Mouse (Mus musculus) intestine, embryonic 16.5 days (tissue): ENCODE measurements around the gene Arfip2. TPM values are rescaled to one million over a fixed set of nuclear protein-coding genes. Genes with fewer than 3 reads are reported as not detected.

Experiments
- ATAC-seq: fragments of 200-750 bp; cut with Nextera tagmentation; 2 replicates; pipeline ENCODE4 v1.8.0; 2017; ENCODE audit warnings: moderate TSS enrichment, moderate library complexity
- H3K27ac ChIP-seq: fragments of 300-500 bp; sonication (generic); 2 replicates; pipeline ENCODE4 v1.5.1; 2014; ENCODE audit warnings: mild to moderate bottlenecking, low read length
- H3K27me3 ChIP-seq: fragments of 300-500 bp; sonication (generic); replicated peaks from 2 replicates; pipeline ENCODE4 v1.6.1; 2014; ENCODE audit warnings: low read length, control low read depth, mixed read lengths; ENCODE audit not compliant: control insufficient read depth, insufficient read depth
- H3K36me3 ChIP-seq: fragments of 300-500 bp; sonication (generic); 2 replicates; pipeline ENCODE4 v1.6.1; 2014; ENCODE audit warnings: low read length, control low read depth; ENCODE audit not compliant: control insufficient read depth, insufficient read depth
- H3K4me1 ChIP-seq: fragments of 300-500 bp; sonication (generic); 2 replicates; pipeline ENCODE4 v1.6.1; 2014; ENCODE audit warnings: low read length, control low read depth, mixed read lengths; ENCODE audit not compliant: control insufficient read depth, insufficient read depth
- H3K4me2 ChIP-seq: fragments of 300-500 bp; sonication (generic); 2 replicates; pipeline ENCODE4 v1.6.1; 2014; ENCODE audit warnings: low read depth, low read length, control low read depth
- H3K4me3 ChIP-seq: fragments of 300-500 bp; sonication (generic); 2 replicates; pipeline ENCODE4 v1.5.1; 2014; ENCODE audit warnings: mild to moderate bottlenecking, low read length
- H3K9ac ChIP-seq: fragments of 300-500 bp; sonication (generic); 2 replicates; pipeline ENCODE4 v1.6.1; 2014; ENCODE audit warnings: low read depth, low read length
- H3K9me3 ChIP-seq: fragments of 300-500 bp; sonication (generic); 2 replicates; pipeline ENCODE4 v1.6.1; 2016; ENCODE audit warnings: low read length, control low read depth; ENCODE audit not compliant: control insufficient read depth
- whole genome bisulfite sequencing: fragments of 180-500 bp; shearing (Covaris S2); extraction: QIAGEN DNeasy Blood & Tissue Kit; methylation state at CpG from one replicate; pipeline ENCODE4 v1.1.7; 2014; 5-methylcytosine and 5-hydroxymethylcytosine counted together
- polyA plus RNA-seq: library from polyadenylated mRNA; unstranded; fragments of >200 nt; fragmentation: Nextera tagmentation; extraction: Ambion mirVana; gene quantifications from 2 replicates; pipeline ENCODE4 v1.2.1, GENCODE M21; 2015

Gene Arfip2
- 69.9 and 74.7 TPM in 2 replicates for polyA plus RNA-seq

DNA sequence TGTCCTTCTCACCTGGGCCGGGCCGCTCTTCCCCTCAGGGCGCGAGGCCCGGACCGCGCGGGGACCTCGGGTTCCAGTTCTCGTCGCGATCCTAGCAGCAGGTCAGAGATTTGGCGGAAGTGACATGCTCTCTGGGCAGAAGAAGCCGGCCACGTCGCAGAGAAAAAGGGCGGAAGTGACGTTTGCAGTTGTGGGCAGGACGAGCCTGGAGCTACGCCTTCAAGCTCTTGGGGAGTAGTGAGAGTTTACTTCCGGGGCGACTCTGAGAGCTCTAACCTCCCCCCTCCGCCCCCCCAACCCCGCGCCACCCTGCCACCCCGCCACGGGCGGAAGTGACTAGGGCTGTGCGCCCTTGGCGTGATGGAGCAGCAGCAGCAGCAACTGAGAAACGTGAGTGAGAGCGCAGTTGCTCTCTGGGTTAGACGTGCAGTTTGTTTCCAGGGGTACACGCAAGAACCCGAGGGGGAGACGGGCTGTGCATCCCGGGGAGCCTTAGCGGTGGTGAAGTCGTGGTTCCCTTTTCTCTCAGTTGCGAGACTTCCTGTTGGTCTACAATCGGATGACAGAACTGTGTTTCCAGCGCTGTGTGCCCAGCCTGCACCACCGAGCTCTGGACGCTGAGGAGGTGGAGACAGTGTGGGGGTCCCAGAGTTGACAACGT, at the start of gene Arfip2, which contains the start of gene Gm45799:
Gene Arfip2 (minus strand): TSS at position 184 of the 661 bp plus-strand sequence.
Gene Gm45799 (plus strand): TSS at position 320 of the 661 bp plus-strand sequence.
- H3K9me3 ChIP-seq: no peaks in the 10 kb centered on the region
- peak within 1 kb of the TSS; percentile 88 for H3K9ac ChIP-seq
- peak within 1 kb of the TSS; percentile 93 for H3K4me2 ChIP-seq
- peak; percentile 97 for ATAC-seq
- H3K4me3 ChIP-seq: peak within 1 kb of the TSS; percentile 79
- peak within 1 kb of the TSS; percentile 84 for H3K27ac ChIP-seq
- H3K36me3 ChIP-seq: peaks cover 10% of the 10 kb centered on the region; the same call in 1 of the 2 replicates
- peaks cover 20% of the 10 kb centered on the region for H3K4me1 ChIP-seq
- H3K27me3 ChIP-seq: no peaks in the 10 kb centered on the region
- WGBS: under 1% methylated on average over 44 of the region's 45 CpGs

- Histone ChIP-seq H3K9me3 (no peaks in the 10 kb centered on the region), H3K27ac (no peak overlapping the region), H3K4me1 (no peaks in the 10 kb centered on the region), H3K36me3 (no peaks in the 10 kb centered on the region), H3K9ac (no peak overlapping the region), H3K4me2 (0 out of 2 replicates have a peak overlapping the region, but pooled peaks have one; percentile 19), H3K27me3 (no peaks in the 10 kb centered on the region), H3K4me3 (no peak overlapping the region)
- 18% methylated on average over 13 of the region's 13 CpGs for WGBS
- peak; percentile 80 for ATAC-seq
These were observed 45.5 kb upstream of the Arfip2 start for GRCm38 (mm10) chr7:105685541-105686197.

GRCm38 (mm10) chr7:105650639-105651435, 10.6 kb upstream of the Arfip2 start, which contains the start of gene Dnhd1:
Dnhd1 (plus strand) TSS chr7:105650827.
- H3K36me3 ChIP-seq: no peaks in the 10 kb centered on the region
- H3K9ac ChIP-seq: peak within 1 kb of the TSS; percentile 63
- peak within 1 kb of the TSS; percentile 53 for H3K27ac ChIP-seq
- no peaks in the 10 kb centered on the region for H3K27me3 ChIP-seq
- ATAC-seq: peak; percentile 100
- H3K4me3 ChIP-seq: peak within 1 kb of the TSS; percentile 52
- WGBS: 1% methylated on average over 17 of the region's 17 CpGs
- H3K4me2 ChIP-seq: peak within 1 kb of the TSS; percentile 90
- H3K9me3 ChIP-seq: no peaks in the 10 kb centered on the region
- peaks cover 3% of the 10 kb centered on the region; the same call in 1 of the 2 replicates for H3K4me1 ChIP-seq

DNA sequence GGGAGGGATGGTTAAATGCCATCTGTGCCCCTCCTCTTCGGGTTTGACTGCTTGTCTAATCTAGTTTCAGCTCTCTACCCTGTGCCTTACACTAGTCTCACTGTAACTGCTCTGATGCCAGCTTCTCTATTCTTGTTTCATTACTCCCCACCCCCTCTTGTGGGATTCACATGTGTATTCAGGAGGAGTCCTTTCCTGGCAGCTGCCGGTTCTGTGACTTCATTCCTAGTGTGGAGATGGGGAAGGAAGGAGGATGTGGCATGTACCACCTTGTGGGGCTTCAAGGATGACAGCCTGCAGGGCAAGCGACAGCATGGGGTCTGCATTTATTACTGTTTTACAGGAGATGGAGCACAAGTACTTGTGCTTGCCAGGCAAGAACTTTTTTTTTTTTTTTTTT, 1.7 kb upstream of the Arfip2 start:
- Histone ChIP-seq H3K27me3 (no peaks in the 10 kb centered on the region), H3K4me1 (peaks cover 20% of the 10 kb centered on the region), H3K9ac (no peak overlapping the region), H3K36me3 (peaks cover 10% of the 10 kb centered on the region; the same call in 1 of the 2 replicates), H3K4me3 (no peak overlapping the region), H3K9me3 (no peaks in the 10 kb centered on the region), H3K27ac (peak overlapping the region; percentile 47; the same call in 1 of the 2 replicates), H3K4me2 (0 out of 2 replicates have a peak overlapping the region, but pooled peaks have one; percentile 2)
- WGBS: 67% methylated on average over 3 of the region's 3 CpGs
- ATAC-seq: no peak

- no peak; the same call in 1 of the 2 replicates for ATAC-seq
- no peaks in the 10 kb centered on the region for H3K9me3 ChIP-seq
- under 1% methylated on average over 18 of the region's 18 CpGs for WGBS
These were observed 659 bp upstream of the Arfip2 start for GRCm38 (mm10) chr7:105640894-105641255.

DNA sequence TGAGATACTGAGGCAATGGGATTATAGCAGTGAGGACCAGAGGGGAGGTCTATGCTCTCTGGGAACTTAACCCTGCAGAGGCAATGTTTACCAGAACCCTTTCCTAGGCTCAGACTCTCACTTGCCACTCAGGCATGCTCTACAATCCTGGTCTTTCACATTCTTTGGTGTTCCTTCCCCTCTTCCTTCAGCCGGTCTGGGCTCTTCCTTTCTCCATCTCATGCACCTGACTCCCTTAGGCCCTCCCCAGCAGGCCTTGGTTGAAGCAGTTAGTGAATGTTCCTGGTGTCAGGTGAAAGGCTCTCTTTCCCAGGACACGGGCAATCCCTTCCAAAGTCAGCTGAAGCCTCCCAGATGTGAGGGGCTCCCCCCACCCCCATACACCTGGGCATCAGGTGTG, 460 bp downstream of the Arfip2 start, which contains the start of gene Timm10b:
Gene Timm10b (plus strand): TSS at position 301 of the 400 bp plus-strand sequence.
- peak within 1 kb of the TSS; percentile 84 for H3K27ac ChIP-seq
- H3K9me3 ChIP-seq: no peaks in the 10 kb centered on the region
- peak within 1 kb of the TSS; percentile 79 for H3K4me3 ChIP-seq
- peaks cover 10% of the 10 kb centered on the region; the same call in 1 of the 2 replicates for H3K36me3 ChIP-seq
- ATAC-seq: peak; percentile 27
- H3K9ac ChIP-seq: peak within 1 kb of the TSS; percentile 88
- peak within 1 kb of the TSS; percentile 93 for H3K4me2 ChIP-seq
- H3K27me3 ChIP-seq: no peaks in the 10 kb centered on the region
- WGBS: 0% methylated on average over 2 of the region's 2 CpGs
- H3K4me1 ChIP-seq: peaks cover 20% of the 10 kb centered on the region

More at GRCm38 (mm10) chr7:105640894-105641255, 659 bp upstream of the Arfip2 start:
- Histone ChIP-seq H3K36me3 (peaks cover 10% of the 10 kb centered on the region; the same call in 1 of the 2 replicates), H3K27me3 (no peaks in the 10 kb centered on the region), H3K27ac (peak overlapping the region; percentile 84), H3K4me1 (peaks cover 20% of the 10 kb centered on the region), H3K4me3 (peak overlapping the region; percentile 79), H3K4me2 (peak overlapping the region; percentile 71), H3K9ac (peak overlapping the region; percentile 76)

GRCm38 (mm10) chr7:105639304-105639703, 912 bp downstream of the Arfip2 start:
- Histone ChIP-seq H3K4me2 (peak overlapping the region; percentile 93), H3K36me3 (peaks cover 10% of the 10 kb centered on the region; the same call in 1 of the 2 replicates), H3K4me3 (peak overlapping the region; percentile 79), H3K27me3 (no peaks in the 10 kb centered on the region), H3K9me3 (no peaks in the 10 kb centered on the region), H3K4me1 (peaks cover 20% of the 10 kb centered on the region), H3K27ac (no peak overlapping the region), H3K9ac (peak overlapping the region; percentile 88)
- no peak for ATAC-seq
- 68% methylated on average over 9 of the region's 9 CpGs for WGBS

DNA sequence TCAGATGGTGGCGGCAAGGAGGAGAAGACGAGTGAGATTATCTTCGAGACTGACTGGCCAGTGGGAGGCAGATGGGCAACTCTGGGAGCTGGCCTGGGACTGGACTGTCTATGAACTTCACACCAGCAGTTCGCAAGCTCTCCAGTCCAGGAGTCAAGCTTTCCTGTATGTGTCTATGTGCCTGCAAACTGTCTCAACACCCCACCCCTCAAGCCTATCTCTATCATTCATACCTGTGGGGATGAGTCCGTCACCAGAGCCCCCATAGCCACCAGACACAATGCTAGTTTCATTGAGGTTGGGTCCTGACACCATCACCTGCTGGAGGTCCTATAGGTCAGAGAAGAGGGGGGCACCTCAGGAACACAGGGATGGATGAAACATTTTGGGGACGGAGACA, 1.4 kb downstream of the Arfip2 start:
- ATAC-seq: no peak
- Histone ChIP-seq H3K9ac (no peak overlapping the region), H3K4me3 (no peak overlapping the region), H3K4me1 (peaks cover 22% of the 10 kb centered on the region), H3K27me3 (no peaks in the 10 kb centered on the region), H3K9me3 (no peaks in the 10 kb centered on the region), H3K36me3 (peaks cover 10% of the 10 kb centered on the region; the same call in 1 of the 2 replicates), H3K4me2 (0 out of 2 replicates have a peak overlapping the region, but pooled peaks have one; percentile 7), H3K27ac (no peak overlapping the region)
- WGBS: 93% methylated on average over 6 of the region's 6 CpGs
